Mouse (Mus musculus) testis, adult 2 months (tissue): ENCODE data around the gene Dlg2.

Experiments used
- CTCF ChIP-seq: fragments of 200-500 bp; IDR thresholded peaks from 2 replicates; pipeline ENCODE4 v1.5.1; 2012; ENCODE audit warnings: low read depth, mild to moderate bottlenecking, inconsistent platforms, low read length, moderate library complexity; ENCODE audit not compliant: control insufficient read depth, insufficient read depth, insufficient replicate concordance
- POLR2A ChIP-seq: fragments of 200-500 bp; IDR thresholded peaks from 2 replicates; pipeline ENCODE4 v1.6.1; 2012; ENCODE audit warnings: low read depth, mild to moderate bottlenecking, inconsistent platforms, low read length, moderate library complexity; ENCODE audit not compliant: control insufficient read depth

GRCm38 (mm10) chr7:91659498-91659897 lies 1183.0 kb downstream of the Dlg2 start:
- TF ChIP-seq CTCF (no peak), POLR2A (no peak)
